Mouse (Mus musculus) CH12.LX (cell line): Measurements from ENCODE around the gene Nampt. TPM values are rescaled to one million over a fixed set of nuclear protein-coding genes. Genes with fewer than 3 reads are reported as not detected.

Experiments
- DNase-seq: peaks from one replicate; pipeline ENCODE4 v3.0.0-alpha.2; 2013; ENCODE audit errors: extremely low read depth
- H3K27ac ChIP-seq: 2 replicates; pipeline ENCODE4 v1.5.1; 2012; ENCODE audit warnings: low read depth, mild to moderate bottlenecking, control low read depth, moderate library complexity; ENCODE audit not compliant: insufficient read depth
- H3K27me3 ChIP-seq: replicated peaks from 2 replicates; pipeline ENCODE3; 2012; ENCODE audit warnings: inconsistent platforms
- H3K36me3 ChIP-seq, 2 experiments: replicated peaks in 1 of 2; 2 replicates each; pipeline versions ENCODE3 to v1.6.1; 2012; ENCODE audit warnings: inconsistent platforms in 1 of 2, low read length in 1 of 2, mild to moderate bottlenecking in 1 of 2, mixed read lengths in 1 of 2, moderate library complexity in 1 of 2; ENCODE audit not compliant: control insufficient read depth in 1 of 2, insufficient read depth in 1 of 2
- H3K4me1 ChIP-seq, 2 experiments: 2 replicates each; pipeline ENCODE4 v1.6.1; 2012; ENCODE audit warnings: inconsistent platforms in 1 of 2, moderate library complexity in 1 of 2; ENCODE audit not compliant: insufficient read depth in 2 of 2, control insufficient read depth in 1 of 2
- H3K4me2 ChIP-seq: 2 replicates; pipeline ENCODE4 v1.6.1; 2012; ENCODE audit warnings: low read depth, mild to moderate bottlenecking, control low read depth; ENCODE audit not compliant: poor library complexity, insufficient read depth, severe bottlenecking
- H3K4me3 ChIP-seq, 3 experiments: fragments of 150-350 bp in 1 of 3; sonication (generic) in 1 of 3; replicated peaks in 1 of 3; 2 replicates each; pipeline versions ENCODE3 to v1.5.1; 2011 to 2012; ENCODE audit warnings: low read depth in 2 of 3, low read length in 2 of 3, mild to moderate bottlenecking in 2 of 3, moderate library complexity in 2 of 3, control low read depth in 1 of 3, improper control_type of control experiment in 1 of 3, inconsistent platforms in 1 of 3, mixed read lengths in 1 of 3; ENCODE audit not compliant: poor library complexity in 1 of 3
- H3K79me2 ChIP-seq: replicated peaks from 2 replicates; pipeline ENCODE4 v1.6.1; 2012; ENCODE audit warnings: mild to moderate bottlenecking, moderate library complexity; ENCODE audit not compliant: control insufficient read depth, poor library complexity, insufficient read depth, severe bottlenecking; ENCODE audit errors: extremely low read depth
- H3K9ac ChIP-seq: 2 replicates; pipeline ENCODE4 v1.6.1; 2012; ENCODE audit warnings: low read depth, mild to moderate bottlenecking, control low read depth, moderate library complexity; ENCODE audit not compliant: insufficient read depth
- H3K9me3 ChIP-seq: replicated peaks from 2 replicates; pipeline ENCODE3; 2012; ENCODE audit warnings: low read length, inconsistent platforms, mixed read lengths
- CHD1 ChIP-seq: IDR thresholded peaks from 2 replicates; pipeline ENCODE4 v1.6.1; 2012; ENCODE audit warnings: low read depth, low read length, improper control_type of control experiment, inconsistent platforms
- CTCF ChIP-seq, 2 experiments: IDR thresholded peaks in 1 of 2; conservative IDR thresholded peaks in 1 of 2; 2 replicates each; pipeline ENCODE4 v1.5.1; 2011 to 2012; ENCODE audit warnings: low read depth in 2 of 2, low read length in 2 of 2, improper control_type of control experiment in 1 of 2, inconsistent platforms in 1 of 2, mild to moderate bottlenecking in 1 of 2, moderate library complexity in 1 of 2
- E2F4 ChIP-seq: IDR thresholded peaks from 2 replicates; pipeline ENCODE4 v1.6.1; 2011; ENCODE audit warnings: low read depth, low read length, improper control_type of control experiment; ENCODE audit not compliant: insufficient replicate concordance
- EP300 ChIP-seq: IDR thresholded peaks from 2 replicates; pipeline ENCODE4 v1.6.1; 2011; ENCODE audit warnings: low read length, improper control_type of control experiment
- GABPA ChIP-seq: IDR thresholded peaks from 2 replicates; pipeline ENCODE4 v1.6.1; 2012; ENCODE audit warnings: low read depth, low read length, improper control_type of control experiment, inconsistent platforms; ENCODE audit not compliant: insufficient replicate concordance
- HCFC1 ChIP-seq: IDR thresholded peaks from 2 replicates; pipeline ENCODE4 v1.6.1; 2012; ENCODE audit warnings: low read depth, mild to moderate bottlenecking, inconsistent platforms, low read length, improper control_type of control experiment
- MAFK ChIP-seq: IDR thresholded peaks from 2 replicates; pipeline ENCODE4 v1.6.1; 2011; ENCODE audit warnings: low read length, improper control_type of control experiment; ENCODE audit not compliant: insufficient replicate concordance
- MAZ ChIP-seq: IDR thresholded peaks from 2 replicates; pipeline ENCODE4 v1.6.1; 2012; ENCODE audit warnings: low read depth, mild to moderate bottlenecking, inconsistent platforms, low read length, improper control_type of control experiment, moderate library complexity
- MEF2A ChIP-seq: IDR thresholded peaks from 2 replicates; pipeline ENCODE4 v1.6.1; 2014; ENCODE audit warnings: low read depth, mild to moderate bottlenecking, inconsistent platforms, low read length, improper control_type of control experiment, borderline replicate concordance
- MXI1 ChIP-seq: IDR thresholded peaks from 2 replicates; pipeline ENCODE4 v1.6.1; 2011; ENCODE audit warnings: mild to moderate bottlenecking, low read depth, low read length, improper control_type of control experiment
- RAD21 ChIP-seq: IDR thresholded peaks from 2 replicates; pipeline ENCODE4 v1.6.1; 2011; ENCODE audit warnings: low read depth, mild to moderate bottlenecking, low read length, improper control_type of control experiment, moderate library complexity
- TBP ChIP-seq: conservative IDR thresholded peaks from 2 replicates; pipeline ENCODE4 v1.6.1; 2011; ENCODE audit warnings: low read depth, low read length, improper control_type of control experiment
- TCF12 ChIP-seq: IDR thresholded peaks from 2 replicates; pipeline ENCODE4 v1.6.1; 2014; ENCODE audit warnings: low read depth, mild to moderate bottlenecking, inconsistent platforms, low read length, improper control_type of control experiment
- USF2 ChIP-seq: conservative IDR thresholded peaks from 2 replicates; pipeline ENCODE4 v1.6.1; 2011; ENCODE audit warnings: low read depth, low read length, improper control_type of control experiment
- ZC3H11A ChIP-seq: IDR thresholded peaks from 2 replicates; pipeline ENCODE4 v1.6.1; 2012; ENCODE audit warnings: low read depth, mild to moderate bottlenecking, inconsistent platforms, low read length, improper control_type of control experiment
- ZMIZ1 ChIP-seq: IDR thresholded peaks from 2 replicates; pipeline ENCODE4 v1.6.1; 2012; ENCODE audit warnings: low read depth, mild to moderate bottlenecking, inconsistent platforms, low read length, improper control_type of control experiment
- dilution Hi-C: fragments of 300-500 bp; cut with MboI; formaldehyde crosslinking; loops from 2 replicates; pipeline ENCODE4 v1.14.3; 2020; ENCODE audit warnings: low sequenced_read_pairs; ENCODE audit not compliant: extremely low pct_unique_long_range_greater_than_20kb, extremely low pct_ligation_motif_present
- in situ Hi-C: fragments of 300-500 bp; cut with MboI; formaldehyde crosslinking; loops from 3 replicates; pipeline ENCODE4 v1.14.3; 2019; ENCODE audit warnings: low sequenced_read_pairs, low pct_ligation_motif_present, low pct_unique_long_range_greater_than_20kb, mixed read lengths
- polyA plus RNA-seq: library from polyadenylated mRNA; unstranded; fragments of >175 nt; gene quantifications from 2 replicates; pipeline ENCODE4 v1.2.1, GENCODE M21; 2012; ENCODE audit warnings: low read depth; ENCODE audit not compliant: insufficient read length
- total RNA-seq, 2 experiments: library from RNA; depleted of rRNA; stranded (reverse); fragments of 300-350 nt in 1 of 2; fragments of >200 nt in 1 of 2; gene quantifications; 2 replicates each; pipeline ENCODE4 v1.2.3; 2012 to 2014

Gene Nampt
- total and polyA plus RNA-seq, 3 experiments: 50.5 to 206 (median 84.5) TPM

- Histone ChIP-seq H3K27ac (no peak overlapping the region), H3K9me3 (no peaks in the 10 kb centered on the region), H3K4me1 (no peaks in the 10 kb centered on the region)
- no peak for TF ChIP-seq MAZ
- no peak for TF ChIP-seq MAFK
- no peak for TF ChIP-seq CTCF (conservative IDR thresholded peaks at IDR 0.05 in 1 of 2, IDR thresholded peaks at IDR 0.05 in 1 of 2; ENCODE audit: low read depth in 2 of 2, low read length in 2 of 2)
- TF ChIP-seq USF2: no peak
- TF ChIP-seq MXI1: no peak
- TF ChIP-seq ZMIZ1: no peak
- TF ChIP-seq CHD1: no peak
- no peak for TF ChIP-seq TCF12
- TF ChIP-seq, all 38 proteins: peak for 0
- Histone ChIP-seq H3K4me3 (no peak overlapping the region), H3K9ac (no peak overlapping the region), H3K27me3 (no peaks in the 10 kb centered on the region), H3K79me2 (no peaks in the 10 kb centered on the region; the same call in 1 of the 2 replicates), H3K4me2 (no peak overlapping the region), H3K36me3 (peaks cover 4 to 22% of the 10 kb centered on the region in 2 experiments)
- dilution Hi-C loops: no loop called here
- in situ Hi-C loops: no loop called here
- no peak for DNase-seq
Measured at GRCm38 (mm10) chr12:32858444-32858843, 39.1 kb downstream of the Nampt start.

GRCm38 (mm10) chr12:32860820-32861219 lies 41.5 kb downstream of the Nampt start:
- Histone ChIP-seq H3K36me3 (peaks cover 0 to 8% of the 10 kb centered on the region in 2 experiments), H3K4me3 (no peak overlapping the region), H3K9me3 (no peaks in the 10 kb centered on the region), H3K4me1 (no peaks in the 10 kb centered on the region), H3K27ac (no peak overlapping the region), H3K27me3 (no peaks in the 10 kb centered on the region), H3K79me2 (no peaks in the 10 kb centered on the region; the same call in 1 of the 2 replicates), H3K4me2 (no peak overlapping the region), H3K9ac (no peak overlapping the region)
- TF ChIP-seq E2F4: no peak
- no peak for TF ChIP-seq TBP
- TF ChIP-seq HCFC1: no peak
- no peak for TF ChIP-seq MAZ
- no peak for TF ChIP-seq EP300
- no peak for TF ChIP-seq CHD1
- TF ChIP-seq RAD21: no peak
- no peak for TF ChIP-seq GABPA
- no peak for TF ChIP-seq ZC3H11A
- no peak for TF ChIP-seq CTCF (conservative IDR thresholded peaks at IDR 0.05 in 1 of 2, IDR thresholded peaks at IDR 0.05 in 1 of 2; ENCODE audit: low read depth in 2 of 2, low read length in 2 of 2)
- TF ChIP-seq MXI1: no peak
- no peak for TF ChIP-seq MEF2A
- in situ Hi-C loops (no loop called here), dilution Hi-C loops (no loop called here)
- DNase-seq: no peak
